Mouse (Mus musculus): ENCODE results near the gene Jph4.

Gene Jph4

GRCm38 (mm10) chr14:55094704-55095231 is 22.0 kb downstream of the Jph4 start, which contains the start of gene Thtpa:
Thtpa (plus strand) TSS chr14:55094784.
- in situ Hi-C loops (cut with MboI, MseI): no loop called here

GRCm38 (mm10) chr14:55093927-55094326 is 22.8 kb downstream of the Jph4 start:
- in situ Hi-C loops (cut with MboI, MseI): no loop called here

- in situ Hi-C loops (cut with MboI, MseI): no loop called here
These were observed 24.6 kb downstream of the Jph4 start, which contains the start of gene Zfhx2 for GRCm38 (mm10) chr14:55092011-55092577. Zfhx2 (minus strand) TSS chr14:55092324.

GRCm38 (mm10) chr14:55091209-55091865 is 25.4 kb downstream of the Jph4 start:
- in situ Hi-C loops (cut with MboI, MseI): no loop called here

GRCm38 (mm10) chr14:55089199-55089947 is 27.4 kb downstream of the Jph4 start:
- in situ Hi-C loops (cut with MboI, MseI): no loop called here

GRCm38 (mm10) chr14:55086009-55086514 is 30.7 kb downstream of the Jph4 start:
- in situ Hi-C loops (cut with MboI, MseI): no loop called here

- in situ Hi-C loops (cut with MboI, MseI): no loop called here
These were observed 31.3 kb downstream of the Jph4 start for GRCm38 (mm10) chr14:55085324-55086008.

- in situ Hi-C loops (cut with MboI, MseI): no loop called here
These were observed 33.3 kb downstream of the Jph4 start for GRCm38 (mm10) chr14:55083481-55083880.

- in situ Hi-C loops (cut with MboI, MseI): no loop called here
These were observed 35.6 kb downstream of the Jph4 start for GRCm38 (mm10) chr14:55081105-55081504.

- in situ Hi-C loops (cut with MboI, MseI): loop anchor here (5.0 kb wide), 1 partner anchor 52 kb away; no protein-coding TSS in a partner anchor
These were observed 37.3 kb downstream of the Jph4 start for GRCm38 (mm10) chr14:55079214-55079970.

- in situ Hi-C loops (cut with MboI, MseI): loop anchor here (5.0 kb wide), 1 partner anchor 51 kb away; no protein-coding TSS in a partner anchor
These were observed 38.3 kb downstream of the Jph4 start for GRCm38 (mm10) chr14:55078366-55078989.

- in situ Hi-C loops (cut with MboI, MseI): loop anchor here (5.0 kb wide), 1 partner anchor 50 kb away; no protein-coding TSS in a partner anchor
These were observed 39.0 kb downstream of the Jph4 start for GRCm38 (mm10) chr14:55077481-55078365.

- in situ Hi-C loops (cut with MboI, MseI): loop anchor here (5.0 kb wide), 1 partner anchor 50 kb away; no protein-coding TSS in a partner anchor
These were observed 39.8 kb downstream of the Jph4 start for GRCm38 (mm10) chr14:55076956-55077355.

- in situ Hi-C loops (cut with MboI, MseI): loop anchor here (5.0 kb wide), 1 partner anchor 49 kb away; no protein-coding TSS in a partner anchor
These were observed 40.5 kb downstream of the Jph4 start for GRCm38 (mm10) chr14:55076224-55076623.

GRCm38 (mm10) chr14:55074416-55074815 is 42.3 kb downstream of the Jph4 start:
- in situ Hi-C loops (cut with MboI, MseI): no loop called here

GRCm38 (mm10) chr14:55071756-55072155 is 45.0 kb downstream of the Jph4 start:
- in situ Hi-C loops (cut with MboI, MseI): no loop called here

- in situ Hi-C loops (cut with MboI, MseI): no loop called here
These were observed 50.7 kb downstream of the Jph4 start for GRCm38 (mm10) chr14:55066042-55066441.

- in situ Hi-C loops (cut with MboI, MseI): no loop called here
These were observed 51.3 kb downstream of the Jph4 start for GRCm38 (mm10) chr14:55065391-55065790.

All from regulatory T cell (primary cell).